Mouse (Mus musculus): ENCODE data around the gene Spire2. TPM values are rescaled to one million over a fixed set of nuclear protein-coding genes. Genes with fewer than 3 reads are reported as not detected.
A peak's percentile ranks its signal among the peaks of the same experiment; 100 is the strongest.

The Spire2 gene
- total RNA-seq, 2 experiments from 2014 or later = 15.4 to 15.6 TPM

- DNase-seq (ENCODE audit: low spot score in 2 of 2) = no peak
Observed at GRCm38 (mm10) chr8:123376106-123376505, 43.6 kb downstream of the Spire2 start.

- DNase-seq (ENCODE audit: low spot score in 2 of 2) = no peak
Observed at GRCm38 (mm10) chr8:123381711-123382110, 49.2 kb downstream of the Spire2 start.

GRCm38 (mm10) chr8:123382516-123382915, 50.0 kb downstream of the Spire2 start:
- DNase-seq (ENCODE audit: low spot score in 2 of 2) = no peak

- no peak for DNase-seq (ENCODE audit: low spot score in 2 of 2)
Observed at GRCm38 (mm10) chr8:123384883-123385540, 52.5 kb downstream of the Spire2 start.

GRCm38 (mm10) chr8:123387041-123387440, 54.5 kb downstream of the Spire2 start:
- no peak for DNase-seq (ENCODE audit: low spot score in 2 of 2)

GRCm38 (mm10) chr8:123387801-123388200, 55.3 kb downstream of the Spire2 start:
- no peak for DNase-seq (ENCODE audit: low spot score in 2 of 2)

- no peak for DNase-seq (ENCODE audit: low spot score in 2 of 2)
Observed at GRCm38 (mm10) chr8:123389026-123389425, 56.5 kb downstream of the Spire2 start.

GRCm38 (mm10) chr8:123398308-123398707, 65.8 kb downstream of the Spire2 start:
- DNase-seq (ENCODE audit: low spot score in 2 of 2) = no peak

- DNase-seq (ENCODE audit: low spot score in 2 of 2) = no peak
Observed at GRCm38 (mm10) chr8:123401936-123402335, 69.4 kb downstream of the Spire2 start.

- no peak for DNase-seq (ENCODE audit: low spot score in 2 of 2)
Observed at GRCm38 (mm10) chr8:123402730-123403326, 70.3 kb downstream of the Spire2 start.

GRCm38 (mm10) chr8:123404521-123404920, 72.0 kb downstream of the Spire2 start:
- DNase-seq (ENCODE audit: low spot score in 2 of 2) = no peak

GRCm38 (mm10) chr8:123406786-123407185, 74.3 kb downstream of the Spire2 start, which contains the start of gene Mc1r:
TSS of gene Mc1r (plus strand) at chr8:123407107.
- peak; percentile 75 to 77 for DNase-seq (ENCODE audit: low spot score in 2 of 2)

GRCm38 (mm10) chr8:123407612-123408011, 75.1 kb downstream of the Spire2 start:
- DNase-seq (ENCODE audit: low spot score in 2 of 2) = no peak

GRCm38 (mm10) chr8:123408586-123409544, 76.4 kb downstream of the Spire2 start:
- DNase-seq (ENCODE audit: low spot score in 2 of 2) = no peak

- peak in 1 of 2 experiments; percentile 58 for DNase-seq (ENCODE audit: low spot score in 2 of 2)
Observed at GRCm38 (mm10) chr8:123410049-123410587, 77.6 kb downstream of the Spire2 start.

- DNase-seq (ENCODE audit: low spot score in 2 of 2) = peak in 1 of 2 experiments; percentile 38
Observed at GRCm38 (mm10) chr8:123410788-123411187, 78.3 kb downstream of the Spire2 start.

- DNase-seq (ENCODE audit: low spot score in 2 of 2) = peak; percentile 87 to 93
Observed at GRCm38 (mm10) chr8:123411246-123411645, 78.7 kb downstream of the Spire2 start, which contains the start of gene Tubb3. TSS of gene Tubb3 (plus strand) at chr8:123411424.

- peak in 1 of 2 experiments; percentile 40 for DNase-seq (ENCODE audit: low spot score in 2 of 2)
Observed at GRCm38 (mm10) chr8:123411781-123412327, 79.3 kb downstream of the Spire2 start.

- DNase-seq (ENCODE audit: low spot score in 2 of 2) = peak; percentile 63 to 87
Observed at GRCm38 (mm10) chr8:123412560-123413170, 80.2 kb downstream of the Spire2 start.

- no peak for DNase-seq (ENCODE audit: low spot score in 2 of 2)
Observed at GRCm38 (mm10) chr8:123414255-123414654, 81.7 kb downstream of the Spire2 start.
